Mouse (Mus musculus): ENCODE results near the gene Mlec. TPM values are rescaled to one million over a fixed set of nuclear protein-coding genes. Genes with fewer than 3 reads are reported as not detected.

The Mlec gene
- total and polyA plus RNA-seq, 2 experiments = 33.7 to 40.8 TPM

DNA sequence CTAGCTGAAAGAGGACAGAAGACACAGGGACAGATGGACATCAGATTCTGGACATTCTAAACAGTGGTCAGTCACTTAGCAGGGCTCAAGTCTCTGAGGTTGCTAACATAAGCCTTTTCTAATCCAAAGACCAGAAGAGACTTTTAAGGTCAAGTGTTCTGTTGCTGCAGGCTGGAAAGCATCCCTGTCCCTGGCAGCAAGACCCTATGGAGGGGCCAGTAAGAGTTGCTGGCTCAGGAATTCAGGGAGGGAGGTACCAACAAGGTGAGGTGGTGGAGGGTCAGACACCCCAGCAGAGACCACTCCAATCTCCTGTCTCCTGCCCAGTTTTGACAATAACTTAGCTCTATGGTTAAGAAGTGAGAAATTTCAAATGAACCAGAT, 11.2 kb downstream of the Mlec start:
- no peaks in the 10 kb centered on the region for H3K79me2 ChIP-seq (ENCODE audit: control insufficient read depth, insufficient read depth, low read length)
- H3K27ac ChIP-seq (replicated peaks; ENCODE audit: insufficient read depth, low read depth, low read length) = no peak overlapping the region
- no peaks in the 10 kb centered on the region for H3K27me3 ChIP-seq (ENCODE audit: control insufficient read depth, insufficient read depth, low read length)
- TF ChIP-seq CTCF (IDR thresholded peaks at IDR 0.05; ENCODE audit: low read depth, low read length) (no peak), POLR2A (IDR thresholded peaks at IDR 0.05; ENCODE audit: extremely low read depth, insufficient read depth, low read length) (no peak)
- peaks cover 46% of the 10 kb centered on the region for H3K36me3 ChIP-seq (ENCODE audit: control insufficient read depth, insufficient read depth, low read length)
- H3K4me1 ChIP-seq (ENCODE audit: control insufficient read depth, insufficient read depth, low read length) = no peaks in the 10 kb centered on the region
- no peak overlapping the region for H3K4me3 ChIP-seq (ENCODE audit: insufficient read depth, low read depth, low read length)
- no peak for DNase-seq (ENCODE audit: extremely low read depth, low read depth, low spot score)
- no peak overlapping the region for H3K9ac ChIP-seq (ENCODE audit: low read depth, low read length)

- Histone ChIP-seq H3K4me3 (ENCODE audit: insufficient read depth, low read depth, low read length) (no peak overlapping the region), H3K79me2 (ENCODE audit: control insufficient read depth, insufficient read depth, low read length) (no peaks in the 10 kb centered on the region), H3K36me3 (ENCODE audit: control insufficient read depth, insufficient read depth, low read length) (peaks cover 46% of the 10 kb centered on the region), H3K27ac (replicated peaks; ENCODE audit: insufficient read depth, low read depth, low read length) (no peak overlapping the region), H3K27me3 (ENCODE audit: control insufficient read depth, insufficient read depth, low read length) (no peaks in the 10 kb centered on the region), H3K9ac (ENCODE audit: low read depth, low read length) (no peak overlapping the region), H3K4me1 (ENCODE audit: control insufficient read depth, insufficient read depth, low read length) (no peaks in the 10 kb centered on the region)
- no peak for DNase-seq (ENCODE audit: extremely low read depth, low read depth, low spot score)
- TF ChIP-seq POLR2A (IDR thresholded peaks at IDR 0.05; ENCODE audit: extremely low read depth, insufficient read depth, low read length) = no peak
- no peak for TF ChIP-seq CTCF (IDR thresholded peaks at IDR 0.05; ENCODE audit: low read depth, low read length)
- WGBS = 90% methylated on average over 6 of the region's 6 CpGs
Measured at GRCm38 (mm10) chr5:115145976-115146746, 11.8 kb downstream of the Mlec start.

DNA sequence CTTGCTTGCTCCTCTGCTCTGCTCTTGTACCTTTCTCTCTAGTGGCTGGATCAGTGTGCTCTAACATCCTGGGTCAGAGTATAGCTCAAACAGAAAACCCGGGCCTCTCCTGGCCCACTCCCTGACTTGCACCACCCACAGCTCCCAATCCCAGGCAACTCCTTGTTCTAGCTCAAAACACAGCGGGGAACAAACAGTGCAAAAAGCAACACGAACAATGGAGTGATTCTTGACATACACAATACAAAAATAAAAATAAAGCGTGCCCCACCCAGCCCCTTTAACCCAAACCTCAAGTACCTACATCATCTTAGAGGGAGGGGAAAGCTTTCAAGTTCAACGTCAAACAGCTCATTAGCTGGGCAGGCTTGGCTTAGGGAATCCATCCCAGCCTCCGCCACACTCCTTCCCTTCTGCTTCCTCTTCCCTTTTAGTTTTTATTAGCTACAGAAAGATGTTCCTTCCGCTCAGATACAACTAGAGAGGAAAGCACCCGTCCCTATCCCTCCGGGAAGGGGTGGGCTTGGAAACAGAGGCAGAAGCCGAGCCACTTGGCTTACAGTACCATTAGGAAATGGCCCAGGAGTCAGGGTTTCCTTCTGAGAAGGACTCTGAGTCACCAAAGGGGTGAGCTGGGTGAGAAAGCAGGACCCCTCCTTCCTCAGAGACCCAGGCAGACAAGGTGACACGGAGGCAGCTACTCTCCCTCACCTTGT, 12.6 kb downstream of the Mlec start:
- TF ChIP-seq CTCF (IDR thresholded peaks at IDR 0.05; ENCODE audit: low read depth, low read length) (no peak), POLR2A (IDR thresholded peaks at IDR 0.05; ENCODE audit: extremely low read depth, insufficient read depth, low read length) (no peak)
- H3K36me3 ChIP-seq (ENCODE audit: control insufficient read depth, insufficient read depth, low read length) = peaks cover 41% of the 10 kb centered on the region
- H3K4me3 ChIP-seq (ENCODE audit: insufficient read depth, low read depth, low read length) = no peak overlapping the region
- H3K79me2 ChIP-seq (ENCODE audit: control insufficient read depth, insufficient read depth, low read length) = no peaks in the 10 kb centered on the region
- no peaks in the 10 kb centered on the region for H3K4me1 ChIP-seq (ENCODE audit: control insufficient read depth, insufficient read depth, low read length)
- 81% methylated on average over 11 of the region's 11 CpGs for WGBS
- H3K9ac ChIP-seq (ENCODE audit: low read depth, low read length) = no peak overlapping the region
- DNase-seq (ENCODE audit: extremely low read depth, low read depth, low spot score) = no peak
- H3K27me3 ChIP-seq (ENCODE audit: control insufficient read depth, insufficient read depth, low read length) = no peaks in the 10 kb centered on the region
- H3K27ac ChIP-seq (replicated peaks; ENCODE audit: insufficient read depth, low read depth, low read length) = no peak overlapping the region

- Histone ChIP-seq H3K27ac (replicated peaks; ENCODE audit: insufficient read depth, low read depth, low read length) (no peak overlapping the region), H3K79me2 (ENCODE audit: control insufficient read depth, insufficient read depth, low read length) (no peaks in the 10 kb centered on the region), H3K9ac (ENCODE audit: low read depth, low read length) (no peak overlapping the region), H3K36me3 (ENCODE audit: control insufficient read depth, insufficient read depth, low read length) (peaks cover 32% of the 10 kb centered on the region), H3K4me1 (ENCODE audit: control insufficient read depth, insufficient read depth, low read length) (no peaks in the 10 kb centered on the region), H3K4me3 (ENCODE audit: insufficient read depth, low read depth, low read length) (no peak overlapping the region), H3K27me3 (ENCODE audit: control insufficient read depth, insufficient read depth, low read length) (no peaks in the 10 kb centered on the region)
- DNase-seq (ENCODE audit: extremely low read depth, low read depth, low spot score) = no peak
- TF ChIP-seq CTCF (IDR thresholded peaks at IDR 0.05; ENCODE audit: low read depth, low read length) = no peak
- no peak for TF ChIP-seq POLR2A (IDR thresholded peaks at IDR 0.05; ENCODE audit: extremely low read depth, insufficient read depth, low read length)
- 88% methylated on average over 6 of the region's 6 CpGs for WGBS
Measured at GRCm38 (mm10) chr5:115144471-115144870, 13.5 kb downstream of the Mlec start.

DNA sequence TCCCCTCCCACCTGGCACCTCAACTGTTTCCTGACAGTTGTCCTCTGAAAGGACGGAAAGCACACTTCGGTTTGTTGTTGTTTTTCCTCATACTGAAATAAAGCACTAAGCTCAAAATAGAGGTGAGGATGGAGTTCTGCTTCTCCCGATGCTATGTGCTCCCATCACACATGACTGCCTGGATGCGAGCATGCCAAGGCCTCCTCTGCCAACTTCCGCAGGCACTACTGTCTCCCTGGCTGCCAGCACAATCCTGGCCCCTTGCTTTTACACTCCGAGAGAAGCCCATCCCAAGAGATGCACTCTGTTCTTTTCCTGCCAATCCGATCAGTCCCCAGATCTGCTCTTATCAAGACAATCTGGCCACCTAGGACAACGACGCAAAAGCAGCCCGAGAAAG, 14.4 kb downstream of the Mlec start:
- Histone ChIP-seq H3K4me3 (ENCODE audit: insufficient read depth, low read depth, low read length) (no peak overlapping the region), H3K27ac (replicated peaks; ENCODE audit: insufficient read depth, low read depth, low read length) (no peak overlapping the region), H3K27me3 (ENCODE audit: control insufficient read depth, insufficient read depth, low read length) (no peaks in the 10 kb centered on the region), H3K79me2 (ENCODE audit: control insufficient read depth, insufficient read depth, low read length) (no peaks in the 10 kb centered on the region), H3K9ac (ENCODE audit: low read depth, low read length) (no peak overlapping the region), H3K36me3 (ENCODE audit: control insufficient read depth, insufficient read depth, low read length) (peaks cover 25% of the 10 kb centered on the region; the same call in 1 of the 2 replicates), H3K4me1 (ENCODE audit: control insufficient read depth, insufficient read depth, low read length) (no peaks in the 10 kb centered on the region)
- WGBS = 82% methylated on average over 10 of the region's 10 CpGs
- no peak for DNase-seq (ENCODE audit: extremely low read depth, low read depth, low spot score)
- TF ChIP-seq POLR2A (IDR thresholded peaks at IDR 0.05; ENCODE audit: extremely low read depth, insufficient read depth, low read length) (no peak), CTCF (IDR thresholded peaks at IDR 0.05; ENCODE audit: low read depth, low read length) (no peak)

All from liver, adult 2 months (tissue).